Mouse (Mus musculus): Measurements from ENCODE around the gene Pllp.
A peak's percentile ranks its signal among the peaks of the same experiment; 100 is the strongest.

The Pllp gene

GRCm38 (mm10) chr8:94702844-94703813, 7.1 kb upstream of the Pllp start:
- DNase-seq (ENCODE audit: low spot score in 2 of 2), result peak; percentile 71 to 83

- DNase-seq (ENCODE audit: low spot score in 2 of 2), result no peak
These were observed 6.1 kb upstream of the Pllp start for GRCm38 (mm10) chr8:94702156-94702555.

DNA sequence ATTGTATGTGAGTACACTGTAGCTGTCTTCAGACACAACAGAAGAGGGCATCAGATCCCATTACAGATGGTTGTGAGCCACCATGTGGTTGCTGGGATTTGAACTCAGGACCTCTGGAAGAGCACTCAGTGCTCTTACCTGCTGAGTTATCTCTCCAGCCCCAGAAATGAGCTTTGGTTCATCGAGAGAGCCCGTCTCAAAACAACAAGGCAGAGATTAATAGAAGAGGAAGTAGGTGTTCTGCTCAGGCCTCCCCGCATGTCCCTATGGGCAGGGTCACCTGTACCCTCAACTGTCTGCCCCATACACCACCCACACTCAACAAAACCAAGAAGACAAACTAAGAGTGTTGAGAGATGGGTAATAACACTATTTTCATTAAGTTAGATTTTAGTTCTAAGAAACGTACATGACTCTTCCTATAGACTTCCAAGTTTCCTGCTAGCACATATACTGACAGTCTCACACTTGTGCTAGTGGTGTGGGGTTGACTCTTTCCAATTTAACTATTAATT, 4.4 kb upstream of the Pllp start:
- no peak for DNase-seq (ENCODE audit: low spot score in 2 of 2)

DNA sequence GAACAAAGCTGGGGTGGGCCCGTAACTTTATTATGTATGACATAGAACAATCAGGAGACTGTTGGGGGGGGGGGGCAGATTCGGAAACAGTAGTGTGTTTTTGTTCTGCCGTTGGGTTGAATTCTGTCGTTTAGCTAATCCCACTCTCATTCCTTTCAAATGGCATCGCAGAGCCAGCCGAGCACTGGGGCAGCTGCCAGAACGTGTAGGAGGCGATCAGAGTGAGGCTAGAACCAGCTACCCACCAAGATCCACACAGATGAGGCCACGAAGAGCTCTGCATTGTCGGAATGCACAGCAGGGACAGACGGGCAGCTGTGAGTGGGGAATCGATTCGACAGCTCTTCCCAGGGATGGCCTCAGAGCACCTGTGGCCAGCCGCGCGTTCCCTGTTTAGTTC, 3.3 kb upstream of the Pllp start:
- no peak for DNase-seq (ENCODE audit: low spot score in 2 of 2)

DNA sequence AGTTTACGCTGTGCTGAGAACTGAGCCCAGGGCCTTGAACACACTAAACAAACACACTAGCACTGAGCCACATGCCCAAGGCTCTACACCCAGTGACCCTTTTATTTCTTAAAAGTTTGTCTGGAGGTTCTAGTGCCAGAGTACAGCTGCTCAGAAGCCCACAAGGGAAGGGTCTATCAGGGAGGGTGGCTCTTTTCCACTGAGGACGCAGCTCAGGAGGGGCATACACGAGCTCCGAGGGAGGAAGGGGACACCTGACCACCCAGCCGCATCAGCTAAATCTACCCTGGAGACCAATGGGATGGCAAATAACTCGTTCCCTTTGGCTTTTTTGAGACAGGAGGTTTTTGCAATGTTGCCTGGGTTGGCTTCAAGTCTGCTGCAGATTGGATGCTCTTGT, 1.9 kb upstream of the Pllp start:
- DNase-seq (ENCODE audit: low spot score in 2 of 2), result no peak

- peak in 1 of 2 experiments; percentile 4 for DNase-seq (ENCODE audit: low spot score in 2 of 2)
These were observed 488 bp upstream of the Pllp start for GRCm38 (mm10) chr8:94696566-94696965.

GRCm38 (mm10) chr8:94695341-94695993, 611 bp downstream of the Pllp start:
- DNase-seq (ENCODE audit: low spot score in 2 of 2), result no peak

GRCm38 (mm10) chr8:94694701-94695100, 1.4 kb downstream of the Pllp start:
- DNase-seq (ENCODE audit: low spot score in 2 of 2), result no peak

- no peak for DNase-seq (ENCODE audit: low spot score in 2 of 2)
These were observed 10.1 kb downstream of the Pllp start for GRCm38 (mm10) chr8:94685953-94686352.

DNA sequence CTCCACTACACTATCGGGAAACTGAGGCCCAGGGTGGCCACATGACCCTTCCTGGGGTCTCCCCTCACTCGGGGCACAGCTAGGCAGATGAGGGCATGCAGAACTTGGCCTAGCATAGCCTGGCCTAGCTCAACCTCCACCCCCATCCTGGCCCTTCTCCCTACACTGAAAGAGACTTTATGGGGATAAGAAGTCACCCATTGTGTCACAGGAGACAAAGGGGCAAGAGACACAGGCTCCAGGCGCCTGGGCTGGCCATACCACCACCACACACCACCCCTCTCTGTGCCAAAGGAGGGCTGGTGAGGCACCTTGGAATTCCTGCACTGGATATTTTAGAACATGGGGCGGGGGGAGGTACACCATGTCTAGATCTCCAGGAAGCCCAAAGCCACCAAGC, 11.8 kb downstream of the Pllp start:
- no peak for DNase-seq (ENCODE audit: low spot score in 2 of 2)

DNA sequence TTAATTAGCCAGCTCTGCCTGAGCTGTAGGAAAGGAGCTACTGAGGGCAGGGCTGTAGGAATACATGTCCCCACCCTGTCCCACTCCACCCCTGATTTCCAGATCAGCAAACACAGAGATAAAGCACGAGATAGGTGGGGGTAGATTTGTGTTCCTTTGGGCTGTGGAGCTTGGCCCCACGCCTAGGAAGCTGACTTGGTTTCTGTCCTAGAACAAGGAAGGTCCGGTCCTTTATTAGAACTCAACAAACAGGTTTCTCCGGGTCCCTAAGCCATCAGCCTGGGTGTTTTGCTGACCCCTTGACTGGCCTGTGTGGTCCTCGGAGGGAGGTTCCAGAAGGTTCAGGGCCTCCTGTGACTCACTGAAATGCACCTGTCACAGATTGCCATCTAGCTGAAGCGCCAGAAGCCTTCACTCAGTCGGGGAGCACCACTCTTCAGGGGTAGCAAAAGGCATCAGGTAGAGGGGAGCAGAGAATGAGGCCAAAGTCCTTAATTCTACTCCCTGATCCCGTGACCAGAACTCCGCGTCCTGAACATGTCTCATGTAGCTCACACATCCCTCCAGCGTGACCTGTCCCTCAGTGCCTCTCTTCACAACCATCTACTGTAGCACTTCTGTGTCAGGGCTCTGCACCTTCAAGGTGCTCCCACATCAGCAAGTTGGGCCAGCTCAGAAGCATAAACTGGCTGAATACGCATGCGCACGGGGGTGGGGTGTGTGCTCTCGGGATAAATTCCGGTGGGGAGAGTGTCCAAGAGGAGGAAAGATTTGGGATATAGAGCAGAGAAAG, 13.2 kb downstream of the Pllp start:
- no peak for DNase-seq (ENCODE audit: low spot score in 2 of 2)

- DNase-seq (ENCODE audit: low spot score in 2 of 2), result no peak
These were observed 15.7 kb downstream of the Pllp start for GRCm38 (mm10) chr8:94680414-94680813.

DNA sequence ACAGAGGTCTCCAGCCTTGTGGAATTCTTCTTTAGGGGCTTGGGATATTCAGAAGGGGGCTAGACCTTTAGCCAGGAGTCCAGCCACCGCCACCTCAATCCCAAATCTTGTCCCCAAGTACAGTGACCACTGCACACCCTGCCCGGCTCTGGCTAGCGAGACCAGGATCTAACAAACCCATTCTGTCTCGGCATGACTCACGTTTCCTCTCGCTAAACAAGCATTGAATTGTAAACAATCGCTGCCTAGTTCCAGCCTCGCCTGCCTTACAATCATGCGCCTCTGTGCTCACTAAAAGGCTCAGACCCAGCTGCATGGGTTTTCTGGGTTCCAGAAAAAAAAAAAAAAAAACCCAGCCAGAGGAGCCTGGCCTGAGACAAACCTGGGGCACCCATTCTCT, 17.5 kb downstream of the Pllp start:
- peak in 1 of 2 experiments; percentile 38 for DNase-seq (ENCODE audit: low spot score in 2 of 2)

- no peak for DNase-seq (ENCODE audit: low spot score in 2 of 2)
These were observed 20.2 kb downstream of the Pllp start for GRCm38 (mm10) chr8:94675923-94676322.

DNA sequence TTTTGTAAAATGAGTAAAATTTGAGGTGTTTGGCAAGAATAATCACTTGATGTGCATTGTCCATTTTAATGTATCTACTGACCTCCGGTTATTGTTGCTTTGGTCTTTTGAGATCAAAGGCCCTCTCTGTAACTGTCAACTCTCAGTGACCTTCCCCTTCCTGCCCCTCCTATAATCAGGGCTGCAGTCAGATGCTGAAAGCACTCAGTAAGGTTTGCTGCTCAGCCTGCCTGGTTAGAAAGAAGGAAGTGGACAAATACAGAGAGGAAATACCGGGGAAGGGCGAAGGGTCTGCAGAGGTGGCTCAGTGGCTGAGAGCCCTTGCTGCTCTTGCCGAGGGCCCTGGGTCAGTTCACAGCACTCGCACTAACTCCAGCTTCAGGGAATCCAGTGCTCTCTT, 21.7 kb downstream of the Pllp start:
- no peak for DNase-seq (ENCODE audit: low spot score in 2 of 2)

- DNase-seq (ENCODE audit: low spot score in 2 of 2), result peak; percentile 94
These were observed 29.4 kb downstream of the Pllp start, which contains the start of gene Arl2bp for GRCm38 (mm10) chr8:94666456-94667308. Arl2bp (plus strand) TSS chr8:94666600.

GRCm38 (mm10) chr8:94664722-94665121, 31.4 kb downstream of the Pllp start:
- no peak for DNase-seq (ENCODE audit: low spot score in 2 of 2)

GRCm38 (mm10) chr8:94660418-94660817, 35.7 kb downstream of the Pllp start:
- DNase-seq (ENCODE audit: low spot score in 2 of 2), result no peak

DNA sequence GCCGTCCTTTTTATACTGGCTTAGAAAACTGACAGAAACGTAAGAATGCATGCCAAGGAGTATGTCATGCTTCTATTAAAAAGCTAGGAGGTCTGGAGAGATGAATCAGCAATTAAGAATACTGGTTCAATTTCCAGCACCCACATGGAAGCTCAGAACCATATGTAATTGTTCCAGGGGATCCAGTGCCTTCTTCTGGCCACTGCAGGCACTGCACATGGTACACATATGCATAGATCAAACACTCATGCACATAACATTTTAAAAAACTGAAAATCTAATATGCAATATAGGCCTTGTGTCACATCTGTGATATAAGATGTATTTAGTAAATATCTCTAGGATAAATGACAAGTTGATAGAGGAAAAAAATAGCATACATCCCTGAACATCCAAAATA, 38.0 kb downstream of the Pllp start:
- no peak for DNase-seq (ENCODE audit: low spot score in 2 of 2)

DNA sequence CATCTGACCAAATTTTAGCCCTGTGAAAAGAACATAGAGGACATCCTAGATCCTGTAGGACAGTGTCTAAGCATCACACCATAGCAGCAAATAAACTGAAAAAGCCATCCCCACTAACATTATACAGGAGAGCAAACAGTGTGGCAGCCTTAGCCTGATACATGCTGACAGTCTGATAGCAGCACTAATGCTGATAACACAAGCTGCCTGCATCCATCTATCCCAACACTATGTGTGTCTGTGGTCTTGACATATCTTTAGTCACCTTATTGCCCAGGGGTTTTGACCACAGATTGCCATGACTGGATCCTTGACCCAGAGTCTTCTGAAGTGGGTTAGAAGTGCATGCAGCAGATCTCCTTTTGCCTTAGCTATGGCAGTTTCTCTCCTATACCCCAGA, 41.1 kb downstream of the Pllp start:
- DNase-seq (ENCODE audit: low spot score in 2 of 2), result no peak

DNA sequence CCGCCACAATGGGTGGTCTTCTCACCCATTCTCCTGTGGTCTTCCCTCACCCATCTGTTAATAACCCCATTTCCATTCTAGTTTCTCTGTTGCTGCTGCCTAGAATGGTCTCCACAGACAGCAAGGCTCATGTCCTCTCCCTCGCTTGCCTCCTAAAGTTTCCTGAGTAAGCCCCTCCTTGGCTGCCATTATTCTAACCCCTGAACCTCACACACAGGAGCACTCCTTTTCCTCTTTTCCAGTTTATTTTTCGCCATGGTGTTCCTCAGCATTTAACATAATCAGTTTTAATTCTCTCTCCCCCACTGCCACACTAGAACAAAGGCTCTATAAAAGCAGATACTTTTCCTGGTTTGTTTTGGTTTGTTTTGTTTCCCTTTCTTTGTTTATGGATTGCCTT, 43.1 kb downstream of the Pllp start:
- DNase-seq (ENCODE audit: low spot score in 2 of 2), result no peak
